Mouse (Mus musculus) natural killer cell, adult 2 months (primary cell): ENCODE measurements around the gene Taar7a.

ENCODE experiments used
- DNase-seq, 2 experiments: peaks; one replicate each; pipeline ENCODE4 v3.0.0; 2022; ENCODE audit warnings: low spot score in 2 of 2

Gene Taar7a

DNA sequence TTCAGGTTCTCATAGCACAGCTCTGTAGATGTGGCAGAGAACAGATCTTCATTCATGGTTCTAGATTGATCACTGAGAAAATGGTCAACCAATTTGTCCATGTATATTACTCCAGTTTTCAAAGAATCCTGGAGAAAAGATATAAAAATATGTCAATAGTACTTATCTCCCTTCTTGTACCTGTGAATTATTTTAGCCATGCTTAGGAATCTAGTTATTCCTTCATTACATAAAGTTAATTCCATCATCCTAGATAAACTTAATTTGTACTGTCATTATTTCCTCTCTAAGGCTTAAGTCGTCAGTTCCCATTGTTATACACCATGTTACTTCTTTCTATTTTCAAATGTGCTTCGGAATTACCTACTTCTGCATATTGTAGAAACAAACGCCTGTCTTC, at the start of gene Taar7a:
Taar7a (minus strand) TSS at position 101 of the 400 bp plus-strand sequence.
- DNase-seq, result no peak

- no peak for DNase-seq
Measured at GRCm38 (mm10) chr10:24040120-24040869, 47.0 kb upstream of the Taar7a start.

DNA sequence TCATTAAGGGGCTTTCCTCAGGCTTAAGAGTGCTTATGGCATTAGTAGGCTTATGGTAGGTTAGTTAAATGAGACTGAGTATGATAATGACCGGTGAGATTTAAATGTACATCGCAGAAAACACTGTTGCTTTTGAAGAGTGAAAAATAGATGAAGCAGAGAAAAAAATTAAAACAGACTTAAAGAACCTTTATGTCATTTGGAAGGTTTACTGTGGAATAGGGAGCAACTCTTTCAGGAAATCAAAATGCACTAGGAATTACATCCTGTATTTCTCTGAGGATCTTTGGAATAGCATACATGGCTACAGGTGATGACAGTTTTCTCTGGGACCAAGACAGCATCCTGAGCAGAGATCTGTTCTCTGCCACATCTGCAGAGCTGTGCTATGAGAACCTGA, 44.0 kb upstream of the Taar7a start, which contains the start of gene Taar7e:
Taar7e (plus strand) TSS at position 301 of the 400 bp plus-strand sequence.
- DNase-seq, result no peak

GRCm38 (mm10) chr10:24031347-24031746, 38.1 kb upstream of the Taar7a start:
- no peak for DNase-seq

DNA sequence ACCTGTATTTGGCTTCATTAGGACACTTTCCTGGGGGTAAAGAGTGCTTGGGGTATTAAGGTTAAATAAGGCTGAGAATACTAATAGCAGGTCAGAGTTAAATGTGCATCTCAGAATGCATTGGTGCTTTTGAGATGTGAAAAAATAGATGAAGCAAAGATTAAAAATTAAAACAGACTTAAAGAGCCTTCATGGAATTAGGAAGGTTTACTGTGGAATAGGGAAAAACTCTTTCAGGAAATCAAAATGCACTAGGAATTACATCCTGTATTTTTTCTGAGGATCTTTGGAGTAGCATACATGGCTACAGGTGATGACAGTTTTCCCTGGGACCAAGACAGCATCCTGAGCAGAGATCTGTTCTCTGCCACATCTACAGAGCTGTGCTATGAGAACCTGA, 33.6 kb upstream of the Taar7a start, which contains the start of gene Taar7d:
Taar7d (plus strand) TSS at position 301 of the 400 bp plus-strand sequence.
- no peak for DNase-seq

- no peak for DNase-seq
Measured at GRCm38 (mm10) chr10:24008143-24008542, 14.9 kb upstream of the Taar7a start.

- no peak for DNase-seq
Measured at GRCm38 (mm10) chr10:24007034-24007433, 13.8 kb upstream of the Taar7a start.

DNA sequence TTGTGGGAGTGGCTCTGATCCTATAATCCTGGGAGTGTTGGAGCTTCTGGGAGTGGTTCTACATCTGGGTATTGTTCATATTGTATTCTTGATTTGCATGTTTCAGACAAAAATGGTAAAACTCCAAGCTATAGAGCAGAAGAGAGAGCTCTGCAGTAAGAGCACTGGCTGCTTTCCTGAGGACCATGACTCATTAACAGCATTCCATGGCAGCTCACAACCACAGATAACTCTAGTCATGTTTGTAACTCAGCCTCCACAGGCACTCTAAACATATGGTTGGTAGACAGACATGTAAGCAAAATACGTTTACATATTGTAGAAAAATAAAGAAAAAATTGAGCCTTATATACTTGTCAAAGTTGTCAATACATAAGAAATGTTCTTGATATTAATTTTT, 13.2 kb upstream of the Taar7a start:
- DNase-seq, result no peak

DNA sequence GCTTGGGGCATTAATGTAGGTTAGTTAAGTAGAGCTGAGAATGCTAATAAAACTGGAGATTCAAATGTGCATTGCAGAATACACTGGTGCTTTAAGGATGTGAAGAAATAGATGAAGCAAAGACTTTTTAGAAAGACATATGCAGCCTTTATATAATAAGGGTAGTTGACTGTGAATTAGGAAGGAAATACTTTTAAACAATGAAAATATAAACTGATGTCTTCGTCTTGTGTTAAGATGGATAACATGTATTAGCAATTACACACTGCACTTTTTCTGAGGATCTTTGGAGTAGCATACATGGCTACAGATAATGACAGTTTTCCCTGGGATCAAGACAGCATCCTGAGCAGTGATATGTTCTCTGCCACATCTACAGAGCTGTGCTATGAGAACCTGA, 6.4 kb upstream of the Taar7a start, which contains the start of gene Taar7b:
Taar7b (plus strand) TSS at position 301 of the 400 bp plus-strand sequence.
- no peak for DNase-seq

- no peak for DNase-seq
Measured at GRCm38 (mm10) chr10:23986419-23986818, 6.9 kb downstream of the Taar7a start.

DNA sequence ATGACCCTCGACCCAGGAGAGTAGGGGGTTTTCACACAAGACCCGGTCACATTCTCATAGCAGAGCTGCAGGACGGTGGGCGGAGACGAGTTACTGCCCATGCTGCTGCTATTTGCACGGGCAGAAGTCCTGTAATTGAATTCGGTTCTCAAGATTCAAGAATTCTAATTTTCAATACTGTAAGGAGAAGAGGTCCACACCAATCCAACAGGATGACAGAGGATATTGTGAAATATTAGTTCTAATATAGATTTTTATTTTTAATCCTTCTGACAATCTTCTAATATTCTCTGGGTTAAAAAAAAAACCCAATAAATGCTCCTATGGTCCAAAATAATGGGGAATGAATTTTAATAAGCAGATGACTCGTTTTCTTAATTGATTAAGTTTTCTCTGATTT, 7.7 kb downstream of the Taar7a start, which contains the start of gene Taar6:
Taar6 (minus strand) TSS at position 101 of the 400 bp plus-strand sequence.
- no peak for DNase-seq

- peak in 1 of 2 experiments; percentile 16 for DNase-seq
Measured at GRCm38 (mm10) chr10:23978901-23979705, 14.2 kb downstream of the Taar7a start.

DNA sequence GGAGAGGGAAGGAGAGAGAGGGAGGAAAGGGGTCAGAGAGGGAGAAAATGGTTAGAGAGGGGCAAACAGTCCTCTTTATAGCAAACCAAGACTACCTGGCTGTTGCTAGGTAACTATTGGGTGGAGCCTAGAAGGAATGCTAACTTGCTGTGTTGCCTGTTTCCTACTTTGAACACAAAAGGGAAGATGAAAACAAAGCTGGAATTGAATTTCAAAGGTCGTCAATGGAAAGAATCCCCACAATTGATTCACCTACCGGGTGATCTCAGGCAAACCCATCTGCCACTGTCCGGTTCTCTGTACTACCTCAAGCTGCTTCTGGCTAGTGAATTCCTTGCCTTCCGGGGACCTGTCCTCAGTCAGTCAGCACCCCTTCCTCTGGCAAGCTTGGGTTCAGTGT, 15.3 kb downstream of the Taar7a start:
- DNase-seq, result no peak

DNA sequence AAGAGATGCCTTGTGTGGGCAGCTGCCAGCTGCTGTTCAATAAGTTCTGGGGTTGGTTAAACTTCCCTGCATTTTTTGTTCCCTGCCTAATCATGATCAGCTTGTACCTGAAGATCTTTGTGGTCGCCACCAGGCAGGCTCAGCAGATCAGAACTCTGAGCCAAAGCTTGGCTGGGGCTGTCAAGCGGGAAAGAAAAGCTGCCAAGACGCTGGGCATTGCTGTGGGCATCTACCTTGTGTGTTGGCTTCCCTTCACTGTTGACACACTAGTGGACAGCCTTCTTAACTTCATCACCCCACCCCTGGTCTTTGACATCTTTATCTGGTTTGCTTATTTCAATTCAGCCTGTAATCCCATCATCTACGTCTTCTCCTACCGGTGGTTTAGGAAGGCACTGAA, 22.0 kb downstream of the Taar7a start:
- no peak for DNase-seq

DNA sequence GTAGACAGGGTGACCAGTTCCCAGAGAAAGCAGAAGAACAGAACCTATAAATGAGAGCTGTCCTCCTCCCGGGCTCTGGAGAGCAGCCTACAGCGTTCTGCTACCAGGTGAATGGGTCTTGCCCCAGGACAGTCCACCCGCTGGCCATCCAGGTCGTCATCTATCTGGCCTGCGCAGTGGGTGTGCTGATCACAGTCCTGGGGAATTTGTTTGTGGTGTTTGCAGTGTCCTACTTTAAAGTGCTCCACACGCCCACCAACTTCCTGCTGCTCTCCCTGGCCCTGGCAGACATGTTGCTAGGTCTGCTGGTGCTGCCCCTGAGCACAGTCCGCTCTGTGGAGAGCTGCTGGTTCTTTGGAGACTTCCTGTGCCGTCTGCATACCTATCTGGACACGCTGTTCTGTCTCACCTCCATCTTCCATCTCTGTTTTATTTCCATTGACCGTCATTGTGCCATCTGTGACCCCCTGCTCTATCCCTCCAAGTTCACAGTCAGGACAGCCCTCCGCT, 22.6 kb downstream of the Taar7a start, which contains the start of gene Taar5:
Taar5 (plus strand) TSS at position 51 of the 510 bp plus-strand sequence.
- no peak for DNase-seq

DNA sequence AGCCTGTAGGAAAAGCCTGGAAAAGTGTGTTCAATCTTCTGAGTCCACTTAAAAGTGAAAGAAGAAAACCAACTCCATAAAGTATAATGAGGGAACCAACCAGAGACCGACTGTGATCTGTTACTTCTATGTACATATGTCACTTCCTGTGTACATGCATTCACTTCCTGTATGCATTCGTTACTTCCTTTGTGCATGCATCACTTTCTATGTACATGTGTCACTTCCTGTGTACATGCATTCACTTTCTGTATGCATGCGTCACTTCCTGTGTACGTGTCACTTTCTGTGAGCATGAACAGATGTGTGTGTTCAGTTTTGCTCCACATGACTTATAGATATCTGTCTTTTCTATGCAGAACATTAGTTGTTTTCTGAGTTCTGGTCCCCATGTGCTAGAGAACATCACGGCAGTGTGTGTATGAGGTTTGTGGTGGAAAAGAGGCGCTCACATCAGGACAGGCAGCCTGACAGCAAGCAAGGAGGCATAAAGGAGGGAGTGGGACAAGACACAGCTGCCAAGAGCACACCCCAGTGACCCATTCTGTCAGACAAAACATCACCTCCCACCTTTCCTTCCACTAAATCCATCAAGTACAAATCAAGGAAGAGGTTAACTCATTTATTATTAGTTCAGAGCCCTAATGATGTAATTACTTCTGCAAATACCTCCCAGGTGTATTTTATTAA, 28.2 kb downstream of the Taar7a start:
- no peak for DNase-seq

DNA sequence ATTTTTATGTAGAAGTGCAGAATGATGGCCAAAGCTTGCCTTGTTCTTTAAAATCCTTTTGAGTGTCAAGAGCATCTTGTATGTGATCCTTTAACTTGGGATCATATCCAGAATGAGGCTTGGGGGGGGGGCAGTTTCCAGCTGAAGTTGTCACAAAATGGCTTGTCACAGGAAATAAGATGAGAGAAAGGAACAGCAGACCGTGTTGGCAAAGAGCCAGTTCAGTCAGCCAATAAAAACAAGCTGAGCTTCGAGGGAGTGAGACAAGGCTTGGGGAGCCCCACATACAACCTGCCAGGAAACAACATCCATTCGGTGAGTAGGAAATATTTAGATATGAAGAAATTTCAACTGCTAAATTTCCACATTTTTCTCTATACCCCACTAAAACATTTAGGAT, 29.8 kb downstream of the Taar7a start:
- DNase-seq, result no peak

GRCm38 (mm10) chr10:23960444-23960915, 32.8 kb downstream of the Taar7a start, which contains the start of gene Taar4:
Gene Taar4, plus strand, starts transcription at chr10:23960494.
- no peak for DNase-seq

GRCm38 (mm10) chr10:23959071-23959470, 34.2 kb downstream of the Taar7a start:
- DNase-seq, result no peak

GRCm38 (mm10) chr10:23951714-23952113, 41.6 kb downstream of the Taar7a start:
- no peak for DNase-seq

- no peak for DNase-seq
Measured at GRCm38 (mm10) chr10:23949508-23950005, 43.7 kb downstream of the Taar7a start, which contains the start of gene Taar3. Gene Taar3, plus strand, starts transcription at chr10:23949558.
